ENCODE assay signal across 34 mouse cellular contexts in the genomic region with DNA sequence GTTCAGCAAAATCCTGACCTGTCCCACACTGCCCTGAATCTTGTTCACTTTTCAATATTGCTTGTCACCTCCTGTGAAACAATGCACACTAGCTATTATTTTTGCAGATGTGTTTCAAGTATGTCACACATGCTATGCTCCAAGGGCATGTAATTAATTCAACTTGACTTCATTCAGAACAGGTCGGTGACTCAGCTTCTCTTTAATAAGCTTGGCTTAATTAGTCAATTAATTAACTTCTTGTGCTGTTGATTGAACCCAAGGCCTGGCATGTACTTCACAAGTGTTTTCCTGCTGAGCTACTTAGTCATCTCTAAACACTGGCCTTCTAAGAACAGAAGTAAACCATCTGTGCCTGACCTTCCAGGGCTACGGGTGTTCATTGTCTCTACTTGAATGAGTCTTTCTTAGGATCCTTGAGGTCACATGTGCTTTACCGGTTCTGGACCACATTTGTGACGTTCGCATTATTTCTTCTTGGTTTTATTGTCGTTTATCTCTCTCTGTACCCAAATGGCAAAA.
A peak's percentile ranks its signal among the peaks of the same experiment; 100 is the strongest.
DNase-seq lines count a peak whose midpoint lies in the region; ATAC-seq and TF ChIP-seq lines count a peak whose summit lies in the region.
"Had no signal": no experiment of that assay in that cellular context is flagged by ENCODE, and none has a peak within 500 bp of the region (broad histone marks: within the 10 kb centered on the region; RNA-seq: fewer than 3 reads in every experiment).

No protein-coding gene starts in this region.

- no peak overlapping the region for H3K4me3 ChIP-seq in limb, embryonic 11.5 days (ENCODE audit: low read depth, low read length)
- no peak overlapping the region for H3K4me3 ChIP-seq in limb, embryonic 10.5 days
- H3K4me3 ChIP-seq in intestine, embryonic 16.5 days (ENCODE audit: low read length): no peak overlapping the region
- H3K4me3 ChIP-seq: erythroblast, embryonic 14.5 days; intestine, embryonic 15.5 days; neural tube, embryonic 15.5 days had no signal

- no peaks in the 10 kb centered on the region for H3K9me3 ChIP-seq in limb, embryonic 11.5 days (ENCODE audit: control insufficient read depth, low read length)
- no peaks in the 10 kb centered on the region for H3K9me3 ChIP-seq in limb, embryonic 10.5 days (replicated peaks)
- H3K9me3 ChIP-seq in intestine, embryonic 16.5 days (ENCODE audit: control insufficient read depth, low read length): no peaks in the 10 kb centered on the region
- H3K9me3 ChIP-seq: intestine, embryonic 15.5 days; neural tube, embryonic 15.5 days had no signal

- no peaks in the 10 kb centered on the region for H3K36me3 ChIP-seq in limb, embryonic 11.5 days (ENCODE audit: control insufficient read depth, insufficient read depth, low read length)
- no peaks in the 10 kb centered on the region for H3K36me3 ChIP-seq in limb, embryonic 10.5 days
- H3K36me3 ChIP-seq in intestine, embryonic 16.5 days (ENCODE audit: control insufficient read depth, insufficient read depth, low read length): no peaks in the 10 kb centered on the region
- H3K36me3 ChIP-seq: intestine, embryonic 15.5 days had no signal

- DNase-seq in cerebellum, adult 9-10 months: peak; percentile 7
- DNase-seq in cerebellum, postnatal 25 days: no peak
- no peak for DNase-seq in limb, embryonic 11.5 days (ENCODE audit: low spot score)
- no peak for DNase-seq in limb, embryonic 10.5 days (ENCODE audit: low spot score)
- DNase-seq in brain, embryonic 14.5 days (ENCODE audit: low read depth): peak; percentile 50
- DNase-seq in retina, embryonic 14.5 days (ENCODE audit: low spot score): peak; percentile 12
- no peak for DNase-seq in gastrocnemius, postnatal 4 days (ENCODE audit: low spot score in 2 of 2)
- DNase-seq: adrenal gland, adult 8-10 months; cerebellum, adult 11-12 months; cerebellum, postnatal 10 days; gastrocnemius, postnatal 14 days; heart, adult 18-20 months; heart, postnatal 36 days; kidney, adult 8-10 months; kidney, postnatal 4 days; layer of hippocampus, postnatal 36 days; left cerebral cortex, postnatal 4 days; liver; lung, embryonic 14.5 days; lung, postnatal 14 days; right cerebral cortex, adult 18-20 months; right cerebral cortex, postnatal 4 days; thymus, adult 18-20 months; thymus, postnatal 25 days had no signal

- whole genome bisulfite sequencing in limb, embryonic 11.5 days: 62% methylated on average over 6 of the region's 6 CpGs
- WGBS in limb, embryonic 10.5 days: 75% methylated on average over 6 of the region's 6 CpGs
- 82% methylated on average over 6 of the region's 6 CpGs for WGBS in intestine, embryonic 16.5 days

- no peaks in the 10 kb centered on the region for H3K27me3 ChIP-seq in limb, embryonic 11.5 days (ENCODE audit: control insufficient read depth, insufficient read depth, low read length)
- H3K27me3 ChIP-seq in limb, embryonic 10.5 days (ENCODE audit: low read depth, poor library complexity, severe bottlenecking): no peaks in the 10 kb centered on the region
- no peaks in the 10 kb centered on the region for H3K27me3 ChIP-seq in intestine, embryonic 16.5 days (replicated peaks; ENCODE audit: control insufficient read depth, insufficient read depth, low read length)
- H3K27me3 ChIP-seq: CH12.LX; intestine, embryonic 15.5 days; neural tube, embryonic 15.5 days had no signal

- no peak overlapping the region for H3K4me2 ChIP-seq in limb, embryonic 11.5 days (ENCODE audit: low read depth, severe bottlenecking)
- no peak overlapping the region for H3K4me2 ChIP-seq in intestine, embryonic 16.5 days (ENCODE audit: low read depth, low read length)
- H3K4me2 ChIP-seq: heart, embryonic 11.5 days; intestine, embryonic 15.5 days; lung, embryonic 14.5 days; neural tube, embryonic 15.5 days had no signal

- H3K9ac ChIP-seq in limb, embryonic 11.5 days (ENCODE audit: low read length): no peak overlapping the region
- no peak overlapping the region for H3K9ac ChIP-seq in intestine, embryonic 16.5 days (ENCODE audit: low read depth, low read length)
- H3K9ac ChIP-seq: intestine, embryonic 15.5 days; liver, embryonic 14.5 days; lung, embryonic 14.5 days; neural tube, embryonic 15.5 days had no signal

- no peak for TF ChIP-seq POLR2A in brain, embryonic 14.5 days (IDR thresholded peaks at IDR 0.05; ENCODE audit: borderline replicate concordance, extremely low read depth, insufficient read depth, insufficient read length, poor library complexity, severe bottlenecking)

- TF ChIP-seq CTCF in brain, embryonic 14.5 days (IDR thresholded peaks at IDR 0.05; ENCODE audit: borderline replicate concordance, extremely low read depth, insufficient read depth, insufficient read length): no peak

- no peaks in the 10 kb centered on the region for H3K4me1 ChIP-seq in limb, embryonic 11.5 days (ENCODE audit: control insufficient read depth, insufficient read depth, low read length)
- H3K4me1 ChIP-seq in limb, embryonic 10.5 days: no peaks in the 10 kb centered on the region
- H3K4me1 ChIP-seq in intestine, embryonic 16.5 days (ENCODE audit: control insufficient read depth, insufficient read depth, low read length): no peaks in the 10 kb centered on the region
- H3K4me1 ChIP-seq: intestine, embryonic 15.5 days; neural tube, embryonic 15.5 days had no signal

- peak; percentile 48; the same call in 1 of the 2 replicates for ATAC-seq in limb, embryonic 11.5 days (ENCODE audit: insufficient number of reproducible peaks, low FRiP score, low TSS enrichment, low read depth)
- no peak for ATAC-seq in intestine, embryonic 16.5 days
- ATAC-seq: hindbrain, postnatal 0 days; intestine, embryonic 15.5 days had no signal

- no peak overlapping the region for H3K27ac ChIP-seq in limb, embryonic 11.5 days (replicated peaks; ENCODE audit: low read depth, low read length)
- no peak overlapping the region for H3K27ac ChIP-seq in limb, embryonic 10.5 days
- H3K27ac ChIP-seq in intestine, embryonic 16.5 days (ENCODE audit: low read length): no peak overlapping the region
- H3K27ac ChIP-seq: hindbrain, postnatal 0 days; intestine, embryonic 15.5 days; kidney, postnatal 0 days; liver, embryonic 14.5 days; neural tube, embryonic 15.5 days; stomach, postnatal 0 days had no signal

Comparison
In these comparisons a context has a peak if more than half of its experiments do, and no peak if none do; other contexts are left out.
1. DNase-seq: peak in cerebellum, adult 9-10 months (single experiment), brain, embryonic 14.5 days (single experiment) and retina, embryonic 14.5 days (single experiment); none in cerebellum, postnatal 25 days (0 of 2), limb, embryonic 11.5 days (single experiment), limb, embryonic 10.5 days (single experiment) and gastrocnemius, postnatal 4 days (0 of 2).